Mouse (Mus musculus): ENCODE results near the gene Gm20388. TPM values are rescaled to one million over a fixed set of nuclear protein-coding genes. Genes with fewer than 3 reads are reported as not detected.
A peak's percentile ranks its signal among the peaks of the same experiment; 100 is the strongest.

The Gm20388 gene
- 1.1 and 3.6 TPM in 2 replicates for polyA plus RNA-seq (2016; fragmentation: Nextera tagmentation; extraction: Ambion mirVana)

- peak within 1 kb of the TSS; percentile 78 for H3K4me3 ChIP-seq
- peaks cover 46% of the 10 kb centered on the region for H3K4me1 ChIP-seq
Measured at GRCm38 (mm10) chr8:119910547-119911257, at the start of gene Gm20388. Gm20388 (plus strand) TSS chr8:119910841.

DNA sequence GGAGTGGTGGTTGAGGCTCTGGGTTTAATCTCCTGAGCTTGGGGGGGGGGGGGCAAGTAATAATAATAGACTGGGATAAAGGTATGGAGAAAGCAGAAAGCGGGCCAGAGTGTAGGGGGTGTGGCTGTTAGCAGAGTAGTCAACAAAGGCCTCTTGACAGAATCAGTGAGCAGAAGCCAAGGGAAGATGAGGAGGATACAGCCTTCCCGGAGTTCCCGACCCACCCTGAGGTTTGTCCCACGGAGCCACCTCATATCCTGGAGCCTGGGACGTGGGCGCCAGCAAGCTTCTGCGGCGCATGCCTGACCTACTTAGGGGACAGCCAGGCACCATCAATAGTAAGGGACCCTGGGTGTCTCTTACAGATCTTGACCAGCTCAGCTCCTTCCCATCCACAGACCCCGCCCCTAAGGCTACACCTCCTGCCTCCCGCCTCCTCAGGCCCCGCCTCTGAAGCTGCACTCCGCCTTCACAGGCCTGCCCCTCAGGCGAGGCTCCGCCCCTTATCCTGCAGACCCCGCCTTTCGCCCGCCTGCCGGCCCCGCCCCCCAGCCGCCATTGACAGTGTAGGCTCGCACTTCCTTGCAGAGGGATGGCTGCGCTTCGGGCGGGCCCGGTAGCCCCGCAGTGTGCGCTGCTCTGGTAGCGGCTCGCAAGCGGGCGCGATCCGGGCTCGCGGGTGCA is 48.8 kb upstream of the Gm20388 start, which contains the start of gene Klhl36:
Klhl36 (plus strand) TSS at position 561 of the 684 bp plus-strand sequence.
- H3K27me3 ChIP-seq (replicated peaks; ENCODE audit: low read depth, poor library complexity, severe bottlenecking): peaks cover 47% of the 10 kb centered on the region
- under 1% methylated on average over 35 of the region's 35 CpGs for WGBS

More at GRCm38 (mm10) chr8:119910547-119911257, at the start of gene Gm20388:
- Histone ChIP-seq H3K36me3 (replicated peaks) (peaks cover under 1% of the 10 kb centered on the region; the same call in 1 of the 2 replicates), H3K27ac (replicated peaks) (peak within 1 kb of the TSS; percentile 98), H3K9me3 (no peaks in the 10 kb centered on the region), H3K27me3 (replicated peaks; ENCODE audit: low read depth, poor library complexity, severe bottlenecking) (peaks cover 19% of the 10 kb centered on the region; the same call in 1 of the 2 replicates)
- peak; percentile 94 for DNase-seq (ENCODE audit: low spot score)
- WGBS: under 1% methylated on average over 97 of the region's 97 CpGs

GRCm38 (mm10) chr8:119862390-119862734 is 48.3 kb upstream of the Gm20388 start:
- DNase-seq (ENCODE audit: low spot score): no peak
- H3K4me1 ChIP-seq: peaks cover 37% of the 10 kb centered on the region
- no peaks in the 10 kb centered on the region for H3K36me3 ChIP-seq (replicated peaks)
- under 1% methylated on average over 19 of the region's 19 CpGs for WGBS
- H3K27ac ChIP-seq (replicated peaks): peak overlapping the region; percentile 86
- H3K9me3 ChIP-seq: no peaks in the 10 kb centered on the region
- H3K4me3 ChIP-seq: peak overlapping the region; percentile 89
- H3K27me3 ChIP-seq (replicated peaks; ENCODE audit: low read depth, poor library complexity, severe bottlenecking): peaks cover 47% of the 10 kb centered on the region

More for the DNA sequence above, 48.8 kb upstream of the Gm20388 start, which contains the start of gene Klhl36:
- Histone ChIP-seq H3K36me3 (replicated peaks) (no peaks in the 10 kb centered on the region), H3K4me3 (peak within 1 kb of the TSS; percentile 89), H3K27ac (replicated peaks) (peak within 1 kb of the TSS; percentile 86), H3K9me3 (no peaks in the 10 kb centered on the region), H3K4me1 (peaks cover 37% of the 10 kb centered on the region)
- DNase-seq (ENCODE audit: low spot score): peak; percentile 99

DNA sequence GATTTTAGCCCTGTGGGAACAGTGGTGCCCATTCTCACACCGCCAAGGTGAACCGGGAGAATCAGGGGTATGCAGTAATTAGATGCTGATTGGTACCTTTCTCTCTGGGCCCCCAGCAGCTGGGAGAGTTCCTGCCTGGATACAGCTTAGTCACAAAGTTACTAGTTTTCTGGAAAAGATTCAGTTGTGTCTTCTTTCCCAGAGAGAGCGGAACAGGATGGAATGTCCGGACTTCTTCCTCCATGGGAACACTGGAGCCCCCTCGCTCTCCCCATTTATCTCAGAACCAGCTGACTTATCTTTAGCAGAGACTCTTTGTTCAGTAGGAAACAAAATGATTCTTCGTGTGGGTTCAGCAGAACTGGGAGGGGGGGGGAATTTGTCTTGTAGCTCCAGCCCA is 47.9 kb upstream of the Gm20388 start:
- Histone ChIP-seq H3K4me1 (peaks cover 35% of the 10 kb centered on the region), H3K4me3 (peak overlapping the region; percentile 89), H3K27me3 (replicated peaks; ENCODE audit: low read depth, poor library complexity, severe bottlenecking) (peaks cover 43% of the 10 kb centered on the region), H3K36me3 (replicated peaks) (no peaks in the 10 kb centered on the region), H3K27ac (replicated peaks) (peak overlapping the region; percentile 86; the same call in 1 of the 2 replicates), H3K9me3 (no peaks in the 10 kb centered on the region)
- DNase-seq (ENCODE audit: low spot score): no peak
- 15% methylated on average over 6 of the region's 6 CpGs for WGBS

GRCm38 (mm10) chr8:119869616-119870015 is 41.0 kb upstream of the Gm20388 start:
- peaks cover 19% of the 10 kb centered on the region for H3K27me3 ChIP-seq (replicated peaks; ENCODE audit: low read depth, poor library complexity, severe bottlenecking)
- peaks cover 38% of the 10 kb centered on the region for H3K36me3 ChIP-seq (replicated peaks)
- H3K4me3 ChIP-seq: no peak overlapping the region
- no peak for DNase-seq (ENCODE audit: low spot score)
- WGBS: 82% methylated on average over 20 of the region's 20 CpGs
- H3K27ac ChIP-seq (replicated peaks): no peak overlapping the region
- H3K4me1 ChIP-seq: no peaks in the 10 kb centered on the region
- peaks cover 9% of the 10 kb centered on the region for H3K9me3 ChIP-seq

GRCm38 (mm10) chr8:119873181-119873580 is 37.5 kb upstream of the Gm20388 start:
- Histone ChIP-seq H3K36me3 (replicated peaks) (peaks cover 47% of the 10 kb centered on the region), H3K9me3 (peaks cover 9% of the 10 kb centered on the region), H3K4me1 (no peaks in the 10 kb centered on the region), H3K4me3 (no peak overlapping the region), H3K27ac (replicated peaks) (no peak overlapping the region), H3K27me3 (replicated peaks; ENCODE audit: low read depth, poor library complexity, severe bottlenecking) (peaks cover 12% of the 10 kb centered on the region; the same call in 1 of the 2 replicates)
- 95% methylated on average over 1 of the region's 1 CpGs for WGBS
- no peak for DNase-seq (ENCODE audit: low spot score)

DNA sequence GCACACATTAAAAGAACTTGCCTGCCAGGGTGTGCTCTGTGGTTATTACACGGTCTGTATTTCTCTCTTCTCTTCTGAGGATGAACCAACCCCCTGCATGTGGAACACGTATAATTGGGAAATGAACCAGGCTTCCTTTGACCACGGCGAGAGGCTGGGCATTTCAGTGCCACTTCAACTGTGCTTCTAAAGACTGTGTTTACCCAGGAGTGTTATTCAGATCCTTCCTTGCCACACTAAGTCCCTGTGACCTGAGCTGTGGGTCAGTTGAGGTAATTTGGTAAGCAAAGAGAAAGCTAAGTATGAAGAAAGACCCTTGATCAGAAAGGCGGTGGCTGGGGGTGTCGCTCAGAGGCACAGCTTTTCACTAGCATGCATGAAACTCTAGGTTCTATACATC is 29.3 kb upstream of the Gm20388 start:
- WGBS: 83% methylated on average over 6 of the region's 6 CpGs

DNA sequence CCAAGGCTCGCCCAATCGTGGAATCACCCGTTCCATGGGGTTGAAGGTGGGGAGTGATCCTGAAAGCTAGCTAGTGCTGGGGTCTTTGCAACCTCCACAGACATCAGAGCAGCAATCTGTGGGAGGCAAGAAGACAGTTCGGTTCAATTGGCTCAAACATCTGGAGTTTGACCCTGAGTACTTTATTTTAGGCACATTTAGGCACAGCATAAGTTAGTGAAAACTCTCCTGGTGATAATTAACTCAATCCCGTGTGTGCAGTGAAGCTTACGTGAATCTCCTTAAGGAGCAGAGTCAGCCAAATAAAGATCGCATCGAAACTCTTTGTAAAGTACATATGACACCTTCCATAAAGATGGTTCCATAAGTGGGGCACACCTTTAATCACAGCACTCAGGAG is 28.7 kb upstream of the Gm20388 start:
- Histone ChIP-seq H3K4me3 (no peak overlapping the region), H3K27me3 (replicated peaks; ENCODE audit: low read depth, poor library complexity, severe bottlenecking) (peaks cover 8% of the 10 kb centered on the region; the same call in 1 of the 2 replicates), H3K9me3 (no peaks in the 10 kb centered on the region), H3K27ac (replicated peaks) (no peak overlapping the region), H3K4me1 (peaks cover 26% of the 10 kb centered on the region), H3K36me3 (replicated peaks) (no peaks in the 10 kb centered on the region; the same call in 1 of the 2 replicates)
- WGBS: 65% methylated on average over 8 of the region's 8 CpGs
- no peak for DNase-seq (ENCODE audit: low spot score)

More for the DNA sequence above, 29.3 kb upstream of the Gm20388 start:
- no peak for DNase-seq (ENCODE audit: low spot score)
- Histone ChIP-seq H3K4me3 (no peak overlapping the region), H3K27ac (replicated peaks) (no peak overlapping the region), H3K27me3 (replicated peaks; ENCODE audit: low read depth, poor library complexity, severe bottlenecking) (peaks cover 8% of the 10 kb centered on the region; the same call in 1 of the 2 replicates), H3K4me1 (peaks cover 26% of the 10 kb centered on the region), H3K36me3 (replicated peaks) (peaks cover 4% of the 10 kb centered on the region), H3K9me3 (no peaks in the 10 kb centered on the region)

DNA sequence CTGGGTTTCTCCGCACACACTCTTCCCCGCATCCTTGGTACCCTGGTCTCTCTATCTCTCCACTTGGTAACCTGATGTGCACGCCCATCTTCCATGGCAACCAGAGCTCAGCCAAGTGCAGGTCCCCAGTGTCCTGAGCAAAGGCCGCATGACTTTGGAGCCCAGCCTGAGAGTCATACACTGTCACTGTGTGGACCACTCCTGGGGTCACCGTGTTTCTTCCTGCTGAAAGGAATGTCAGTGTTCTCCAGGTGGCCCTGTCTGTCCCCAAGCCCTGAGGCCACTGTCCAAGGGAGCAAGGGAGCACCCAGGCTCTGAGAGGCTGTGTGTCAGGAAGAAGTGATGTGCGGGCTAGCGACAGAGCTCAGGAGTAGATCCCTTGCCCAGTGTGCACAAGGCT is 27.4 kb upstream of the Gm20388 start:
- Histone ChIP-seq H3K4me1 (peaks cover 29% of the 10 kb centered on the region), H3K27me3 (replicated peaks; ENCODE audit: low read depth, poor library complexity, severe bottlenecking) (peaks cover 9% of the 10 kb centered on the region; the same call in 1 of the 2 replicates), H3K27ac (replicated peaks) (no peak overlapping the region), H3K9me3 (no peaks in the 10 kb centered on the region), H3K4me3 (no peak overlapping the region), H3K36me3 (replicated peaks) (no peaks in the 10 kb centered on the region)
- WGBS: 88% methylated on average over 7 of the region's 7 CpGs
- no peak for DNase-seq (ENCODE audit: low spot score)

DNA sequence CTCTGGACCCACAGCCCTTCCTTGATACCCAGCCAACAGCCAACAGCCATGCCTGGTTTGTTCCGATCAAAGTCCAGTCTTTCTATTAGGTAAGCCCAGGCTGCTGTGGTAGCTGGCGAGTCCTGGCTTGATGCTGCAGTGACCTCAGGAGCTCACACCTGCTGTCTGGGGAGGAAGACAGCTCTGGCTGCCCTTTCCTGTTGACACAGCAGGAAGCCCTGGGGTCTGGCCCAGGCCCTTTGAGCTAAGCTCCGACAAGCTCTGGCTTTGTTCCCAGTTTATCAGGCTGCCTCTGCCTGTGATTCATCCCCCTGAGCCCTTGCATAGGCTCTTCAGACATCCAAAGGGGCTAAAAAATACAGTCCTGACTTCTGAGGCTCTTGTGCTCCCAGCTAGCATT is 25.0 kb upstream of the Gm20388 start:
- Histone ChIP-seq H3K4me3 (no peak overlapping the region), H3K9me3 (no peaks in the 10 kb centered on the region), H3K27me3 (replicated peaks; ENCODE audit: low read depth, poor library complexity, severe bottlenecking) (peaks cover 3% of the 10 kb centered on the region; the same call in 1 of the 2 replicates), H3K4me1 (peaks cover 25% of the 10 kb centered on the region), H3K36me3 (replicated peaks) (no peaks in the 10 kb centered on the region), H3K27ac (replicated peaks) (peak overlapping the region; percentile 44)
- WGBS: 30% methylated on average over 3 of the region's 3 CpGs
- peak; percentile 46 for DNase-seq (ENCODE audit: low spot score)

- Histone ChIP-seq H3K4me3 (no peak overlapping the region), H3K36me3 (replicated peaks) (no peaks in the 10 kb centered on the region), H3K27me3 (replicated peaks; ENCODE audit: low read depth, poor library complexity, severe bottlenecking) (0 out of 2 replicates have a peak, but pooled peaks cover 3% of the 10 kb centered on the region), H3K9me3 (no peaks in the 10 kb centered on the region), H3K27ac (replicated peaks) (no peak overlapping the region), H3K4me1 (peaks cover 12% of the 10 kb centered on the region)
- WGBS: 90% methylated on average over 3 of the region's 3 CpGs
- peak; percentile 65 for DNase-seq (ENCODE audit: low spot score)
Measured at GRCm38 (mm10) chr8:119887130-119887529, 23.5 kb upstream of the Gm20388 start.

DNA sequence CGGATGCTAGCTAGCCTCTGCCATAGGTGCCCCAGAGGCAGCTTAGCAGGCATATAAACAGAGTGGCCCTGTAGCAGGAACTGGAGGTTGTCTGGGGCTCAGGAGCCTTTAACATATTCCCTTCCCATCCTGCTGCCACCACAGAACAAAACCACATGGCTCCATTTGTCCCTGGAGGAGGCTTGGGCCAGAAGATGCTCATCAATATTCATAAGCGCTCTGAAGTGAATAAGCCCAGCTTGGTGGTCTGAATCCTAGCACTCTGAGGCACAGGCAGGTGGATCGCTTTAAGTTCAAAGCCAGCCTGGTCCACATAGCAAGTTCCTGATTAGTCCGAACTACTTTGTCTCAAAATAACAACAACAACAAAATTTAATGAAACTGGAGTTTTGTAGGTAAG is 22.6 kb upstream of the Gm20388 start:
- H3K27me3 ChIP-seq (replicated peaks; ENCODE audit: low read depth, poor library complexity, severe bottlenecking): 0 out of 2 replicates have a peak, but pooled peaks cover 3% of the 10 kb centered on the region
- no peaks in the 10 kb centered on the region for H3K36me3 ChIP-seq (replicated peaks)
- no peak overlapping the region for H3K27ac ChIP-seq (replicated peaks)
- peaks cover 12% of the 10 kb centered on the region for H3K4me1 ChIP-seq
- no peak for DNase-seq (ENCODE audit: low spot score)
- H3K9me3 ChIP-seq: no peaks in the 10 kb centered on the region
- 61% methylated on average over 4 of the region's 4 CpGs for WGBS
- H3K4me3 ChIP-seq: no peak overlapping the region

All from embryonic facial prominence, embryonic 10.5 days (tissue).